Mouse (Mus musculus): ENCODE data around the gene Bard1. TPM values are rescaled to one million over a fixed set of nuclear protein-coding genes. Genes with fewer than 3 reads are reported as not detected.

The Bard1 gene
- polyA plus RNA-seq, 1 experiment, result 0.35 TPM

GRCm38 (mm10) chr1:71063885-71064492 is 39.0 kb downstream of the Bard1 start:
- no peak for TF ChIP-seq GATA1 (IDR thresholded peaks at IDR 0.05; ENCODE audit: low read length)
- TF ChIP-seq TAL1 (IDR thresholded peaks at IDR 0.05; ENCODE audit: low read length), result no peak
- no peaks in the 10 kb centered on the region for H3K27me3 ChIP-seq (ENCODE audit: control insufficient read depth)
- peaks cover 6% of the 10 kb centered on the region for H3K4me1 ChIP-seq (ENCODE audit: control insufficient read depth)
- peaks cover 97% of the 10 kb centered on the region for H3K36me3 ChIP-seq (ENCODE audit: control insufficient read depth)
- H3K4me3 ChIP-seq (replicated peaks), result no peak overlapping the region
- H3K9me3 ChIP-seq (ENCODE audit: control insufficient read depth, low read length), result no peaks in the 10 kb centered on the region

GRCm38 (mm10) chr1:71056143-71056542 is 46.8 kb downstream of the Bard1 start:
- Histone ChIP-seq H3K4me1 (ENCODE audit: control insufficient read depth) (peaks cover 13% of the 10 kb centered on the region), H3K27me3 (ENCODE audit: control insufficient read depth) (no peaks in the 10 kb centered on the region), H3K36me3 (ENCODE audit: control insufficient read depth) (peaks cover 90% of the 10 kb centered on the region), H3K9me3 (ENCODE audit: control insufficient read depth, low read length) (no peaks in the 10 kb centered on the region), H3K4me3 (replicated peaks) (no peak overlapping the region)
- TF ChIP-seq TAL1 (IDR thresholded peaks at IDR 0.05; ENCODE audit: low read length) (no peak), GATA1 (IDR thresholded peaks at IDR 0.05; ENCODE audit: low read length) (no peak)

- Histone ChIP-seq H3K4me3 (replicated peaks) (no peak overlapping the region), H3K36me3 (ENCODE audit: control insufficient read depth) (peaks cover 91% of the 10 kb centered on the region), H3K4me1 (ENCODE audit: control insufficient read depth) (peaks cover 13% of the 10 kb centered on the region), H3K9me3 (ENCODE audit: control insufficient read depth, low read length) (no peaks in the 10 kb centered on the region), H3K27me3 (ENCODE audit: control insufficient read depth) (no peaks in the 10 kb centered on the region)
- no peak for TF ChIP-seq GATA1 (IDR thresholded peaks at IDR 0.05; ENCODE audit: low read length)
- TF ChIP-seq TAL1 (IDR thresholded peaks at IDR 0.05; ENCODE audit: low read length), result no peak
Observed at GRCm38 (mm10) chr1:71055454-71055853, 47.5 kb downstream of the Bard1 start.

GRCm38 (mm10) chr1:71052756-71053155 is 50.2 kb downstream of the Bard1 start:
- H3K4me1 ChIP-seq (ENCODE audit: control insufficient read depth), result peaks cover 13% of the 10 kb centered on the region
- H3K9me3 ChIP-seq (ENCODE audit: control insufficient read depth, low read length), result no peaks in the 10 kb centered on the region
- H3K4me3 ChIP-seq (replicated peaks), result no peak overlapping the region
- H3K27me3 ChIP-seq (ENCODE audit: control insufficient read depth), result no peaks in the 10 kb centered on the region
- TF ChIP-seq GATA1 (IDR thresholded peaks at IDR 0.05; ENCODE audit: low read length), result no peak
- peaks cover 90% of the 10 kb centered on the region for H3K36me3 ChIP-seq (ENCODE audit: control insufficient read depth)

- Histone ChIP-seq H3K27me3 (ENCODE audit: control insufficient read depth) (no peaks in the 10 kb centered on the region), H3K4me1 (ENCODE audit: control insufficient read depth) (peaks cover 13% of the 10 kb centered on the region), H3K36me3 (ENCODE audit: control insufficient read depth) (peaks cover 90% of the 10 kb centered on the region), H3K4me3 (replicated peaks) (no peak overlapping the region), H3K9me3 (ENCODE audit: control insufficient read depth, low read length) (no peaks in the 10 kb centered on the region)
- TF ChIP-seq TAL1 (IDR thresholded peaks at IDR 0.05; ENCODE audit: low read length) (no peak), GATA1 (IDR thresholded peaks at IDR 0.05; ENCODE audit: low read length) (no peak)
Observed at GRCm38 (mm10) chr1:71052252-71052651, 50.7 kb downstream of the Bard1 start.

GRCm38 (mm10) chr1:71045141-71045540 is 57.8 kb downstream of the Bard1 start:
- no peaks in the 10 kb centered on the region for H3K27me3 ChIP-seq (ENCODE audit: control insufficient read depth)
- TF ChIP-seq GATA1 (IDR thresholded peaks at IDR 0.05; ENCODE audit: low read length) (no peak), TAL1 (IDR thresholded peaks at IDR 0.05; ENCODE audit: low read length) (no peak)
- no peaks in the 10 kb centered on the region for H3K9me3 ChIP-seq (ENCODE audit: control insufficient read depth, low read length)
- peaks cover 4% of the 10 kb centered on the region; the same call in 1 of the 2 replicates for H3K4me1 ChIP-seq (ENCODE audit: control insufficient read depth)
- peaks cover 86% of the 10 kb centered on the region for H3K36me3 ChIP-seq (ENCODE audit: control insufficient read depth)
- H3K4me3 ChIP-seq (replicated peaks), result no peak overlapping the region

GRCm38 (mm10) chr1:71043951-71044350 is 59.0 kb downstream of the Bard1 start:
- Histone ChIP-seq H3K4me3 (replicated peaks) (no peak overlapping the region), H3K4me1 (ENCODE audit: control insufficient read depth) (peaks cover 4% of the 10 kb centered on the region; the same call in 1 of the 2 replicates), H3K36me3 (ENCODE audit: control insufficient read depth) (peaks cover 86% of the 10 kb centered on the region), H3K27me3 (ENCODE audit: control insufficient read depth) (no peaks in the 10 kb centered on the region), H3K9me3 (ENCODE audit: control insufficient read depth, low read length) (no peaks in the 10 kb centered on the region)
- TF ChIP-seq TAL1 (IDR thresholded peaks at IDR 0.05; ENCODE audit: low read length), result no peak
- no peak for TF ChIP-seq GATA1 (IDR thresholded peaks at IDR 0.05; ENCODE audit: low read length)

GRCm38 (mm10) chr1:71036999-71037398 is 65.9 kb downstream of the Bard1 start:
- Histone ChIP-seq H3K4me3 (replicated peaks) (no peak overlapping the region), H3K4me1 (ENCODE audit: control insufficient read depth) (no peaks in the 10 kb centered on the region), H3K27me3 (ENCODE audit: control insufficient read depth) (no peaks in the 10 kb centered on the region), H3K36me3 (ENCODE audit: control insufficient read depth) (peaks cover 90% of the 10 kb centered on the region), H3K9me3 (ENCODE audit: control insufficient read depth, low read length) (no peaks in the 10 kb centered on the region)
- TF ChIP-seq TAL1 (IDR thresholded peaks at IDR 0.05; ENCODE audit: low read length) (no peak), GATA1 (IDR thresholded peaks at IDR 0.05; ENCODE audit: low read length) (no peak)

GRCm38 (mm10) chr1:71035565-71035964 is 67.4 kb downstream of the Bard1 start:
- Histone ChIP-seq H3K36me3 (ENCODE audit: control insufficient read depth) (peaks cover 93% of the 10 kb centered on the region), H3K4me1 (ENCODE audit: control insufficient read depth) (no peaks in the 10 kb centered on the region), H3K9me3 (ENCODE audit: control insufficient read depth, low read length) (no peaks in the 10 kb centered on the region), H3K4me3 (replicated peaks) (no peak overlapping the region), H3K27me3 (ENCODE audit: control insufficient read depth) (no peaks in the 10 kb centered on the region)
- TF ChIP-seq TAL1 (IDR thresholded peaks at IDR 0.05; ENCODE audit: low read length) (no peak), GATA1 (IDR thresholded peaks at IDR 0.05; ENCODE audit: low read length) (no peak)

GRCm38 (mm10) chr1:71022766-71023165 is 80.2 kb downstream of the Bard1 start:
- Histone ChIP-seq H3K9me3 (ENCODE audit: control insufficient read depth, low read length) (no peaks in the 10 kb centered on the region), H3K4me3 (replicated peaks) (no peak overlapping the region), H3K27me3 (ENCODE audit: control insufficient read depth) (no peaks in the 10 kb centered on the region), H3K4me1 (ENCODE audit: control insufficient read depth) (no peaks in the 10 kb centered on the region), H3K36me3 (ENCODE audit: control insufficient read depth) (peaks cover 31% of the 10 kb centered on the region)
- TF ChIP-seq TAL1 (IDR thresholded peaks at IDR 0.05; ENCODE audit: low read length), result no peak
- no peak for TF ChIP-seq GATA1 (IDR thresholded peaks at IDR 0.05; ENCODE audit: low read length)

All from erythroblast, embryonic 14.5 days (primary cell).